Mouse (Mus musculus): ENCODE results near the gene Gtf2ird1. TPM values are rescaled to one million over a fixed set of nuclear protein-coding genes. Genes with fewer than 3 reads are reported as not detected.
A peak's percentile ranks its signal among the peaks of the same experiment; 100 is the strongest.
"Not testable (repeated sequence)": the region's sequence is repeated elsewhere in the genome, so short reads cannot be mapped to it uniquely, and the experiment has no call there.

Gtf2ird1 gene
- polyA plus RNA-seq, 1 experiment from 2014 or later, result 51.8 TPM

GRCm38 (mm10) chr5:134485183-134485730 is 28.7 kb upstream of the Gtf2ird1 start:
- no peak for ATAC-seq (replicated peaks; ENCODE audit: low FRiP score)
- no peak overlapping the region for H3K4me3 ChIP-seq (ENCODE audit: low read depth, low read length)
- DNase-seq (ENCODE audit: low spot score), result no peak
- no peaks in the 10 kb centered on the region for H3K27me3 ChIP-seq (replicated peaks; ENCODE audit: control insufficient read depth, insufficient read depth, low read length)
- H3K4me2 ChIP-seq, result no peak overlapping the region
- no peaks in the 10 kb centered on the region for H3K36me3 ChIP-seq (ENCODE audit: control insufficient read depth, insufficient read depth, low read length)
- no peak overlapping the region for H3K27ac ChIP-seq (ENCODE audit: low read depth, low read length)
- WGBS, result 73% methylated on average over 7 of the region's 7 CpGs
- H3K4me1 ChIP-seq (replicated peaks; ENCODE audit: control insufficient read depth, insufficient read depth, low read length), result peaks cover 3% of the 10 kb centered on the region; the same call in 1 of the 2 replicates
- H3K9me3 ChIP-seq (ENCODE audit: control insufficient read depth, low read length), result no peaks in the 10 kb centered on the region
- H3K9ac ChIP-seq (ENCODE audit: low read depth, low read length), result no peak overlapping the region

- DNase-seq (ENCODE audit: low spot score), result no peak
- H3K4me2 ChIP-seq, result no peak overlapping the region
- H3K27me3 ChIP-seq (replicated peaks; ENCODE audit: control insufficient read depth, insufficient read depth, low read length), result no peaks in the 10 kb centered on the region
- WGBS, result 79% methylated on average over 1 of the region's 1 CpGs
- no peak overlapping the region for H3K27ac ChIP-seq (ENCODE audit: low read depth, low read length)
- no peaks in the 10 kb centered on the region for H3K4me1 ChIP-seq (replicated peaks; ENCODE audit: control insufficient read depth, insufficient read depth, low read length)
- no peak for ATAC-seq (replicated peaks; ENCODE audit: low FRiP score)
- no peaks in the 10 kb centered on the region for H3K9me3 ChIP-seq (ENCODE audit: control insufficient read depth, low read length)
- no peak overlapping the region for H3K4me3 ChIP-seq (ENCODE audit: low read depth, low read length)
- no peaks in the 10 kb centered on the region for H3K36me3 ChIP-seq (ENCODE audit: control insufficient read depth, insufficient read depth, low read length)
- H3K9ac ChIP-seq (ENCODE audit: low read depth, low read length), result no peak overlapping the region
Observed at GRCm38 (mm10) chr5:134483291-134483690, 26.8 kb upstream of the Gtf2ird1 start.

GRCm38 (mm10) chr5:134482331-134482730 is 25.8 kb upstream of the Gtf2ird1 start:
- 61% methylated on average over 11 of the region's 11 CpGs for WGBS
- Histone ChIP-seq H3K9ac (ENCODE audit: low read depth, low read length) (no peak overlapping the region), H3K27ac (ENCODE audit: low read depth, low read length) (no peak overlapping the region), H3K4me2 (no peak overlapping the region), H3K36me3 (ENCODE audit: control insufficient read depth, insufficient read depth, low read length) (no peaks in the 10 kb centered on the region), H3K27me3 (replicated peaks; ENCODE audit: control insufficient read depth, insufficient read depth, low read length) (no peaks in the 10 kb centered on the region), H3K4me1 (replicated peaks; ENCODE audit: control insufficient read depth, insufficient read depth, low read length) (no peaks in the 10 kb centered on the region), H3K4me3 (ENCODE audit: low read depth, low read length) (no peak overlapping the region), H3K9me3 (ENCODE audit: control insufficient read depth, low read length) (no peaks in the 10 kb centered on the region)
- DNase-seq (ENCODE audit: low spot score) (no peak), ATAC-seq (replicated peaks; ENCODE audit: low FRiP score) (no peak)

- ATAC-seq (replicated peaks; ENCODE audit: low FRiP score); H3K4me3 ChIP-seq (ENCODE audit: low read depth, low read length); H3K36me3 ChIP-seq (ENCODE audit: control insufficient read depth, insufficient read depth, low read length); H3K27me3 ChIP-seq (replicated peaks; ENCODE audit: control insufficient read depth, insufficient read depth, low read length); H3K4me1 ChIP-seq (replicated peaks; ENCODE audit: control insufficient read depth, insufficient read depth, low read length); H3K27ac ChIP-seq (ENCODE audit: low read depth, low read length); H3K4me2 ChIP-seq; H3K9me3 ChIP-seq (ENCODE audit: control insufficient read depth, low read length); H3K9ac ChIP-seq (ENCODE audit: low read depth, low read length); DNase-seq (ENCODE audit: low spot score): not testable (repeated sequence)
Observed at GRCm38 (mm10) chr5:134478886-134479285, 22.4 kb upstream of the Gtf2ird1 start.

- H3K27ac ChIP-seq (ENCODE audit: low read depth, low read length); H3K4me1 ChIP-seq (replicated peaks; ENCODE audit: control insufficient read depth, insufficient read depth, low read length); DNase-seq (ENCODE audit: low spot score); H3K27me3 ChIP-seq (replicated peaks; ENCODE audit: control insufficient read depth, insufficient read depth, low read length); H3K36me3 ChIP-seq (ENCODE audit: control insufficient read depth, insufficient read depth, low read length); ATAC-seq (replicated peaks; ENCODE audit: low FRiP score); H3K9ac ChIP-seq (ENCODE audit: low read depth, low read length); H3K9me3 ChIP-seq (ENCODE audit: control insufficient read depth, low read length); H3K4me3 ChIP-seq (ENCODE audit: low read depth, low read length); H3K4me2 ChIP-seq: not testable (repeated sequence)
- 85% methylated on average over 7 of the region's 7 CpGs for WGBS
Observed at GRCm38 (mm10) chr5:134475686-134476085, 19.2 kb upstream of the Gtf2ird1 start.

GRCm38 (mm10) chr5:134475006-134475605 is 18.6 kb upstream of the Gtf2ird1 start:
- H3K36me3 ChIP-seq (ENCODE audit: control insufficient read depth, insufficient read depth, low read length), result no peaks in the 10 kb centered on the region
- H3K4me1 ChIP-seq (replicated peaks; ENCODE audit: control insufficient read depth, insufficient read depth, low read length), result no peaks in the 10 kb centered on the region
- ATAC-seq (replicated peaks; ENCODE audit: low FRiP score) (no peak), DNase-seq (ENCODE audit: low spot score) (no peak)
- no peak overlapping the region for H3K4me2 ChIP-seq
- H3K27me3 ChIP-seq (replicated peaks; ENCODE audit: control insufficient read depth, insufficient read depth, low read length), result no peaks in the 10 kb centered on the region
- H3K9ac ChIP-seq (ENCODE audit: low read depth, low read length), result no peak overlapping the region
- H3K4me3 ChIP-seq (ENCODE audit: low read depth, low read length), result no peak overlapping the region
- 84% methylated on average over 6 of the region's 6 CpGs for WGBS
- H3K27ac ChIP-seq (ENCODE audit: low read depth, low read length), result no peak overlapping the region
- H3K9me3 ChIP-seq (ENCODE audit: control insufficient read depth, low read length), result peaks cover 2% of the 10 kb centered on the region; the same call in 1 of the 2 replicates

GRCm38 (mm10) chr5:134473902-134474301 is 17.4 kb upstream of the Gtf2ird1 start:
- DNase-seq (ENCODE audit: low spot score), result no peak
- 58% methylated on average over 2 of the region's 2 CpGs for WGBS
- Histone ChIP-seq H3K27ac (ENCODE audit: low read depth, low read length) (no peak overlapping the region), H3K27me3 (replicated peaks; ENCODE audit: control insufficient read depth, insufficient read depth, low read length) (no peaks in the 10 kb centered on the region), H3K9me3 (ENCODE audit: control insufficient read depth, low read length) (peaks cover 2% of the 10 kb centered on the region; the same call in 1 of the 2 replicates), H3K4me1 (replicated peaks; ENCODE audit: control insufficient read depth, insufficient read depth, low read length) (peaks cover 11% of the 10 kb centered on the region), H3K36me3 (ENCODE audit: control insufficient read depth, insufficient read depth, low read length) (no peaks in the 10 kb centered on the region), H3K9ac (ENCODE audit: low read depth, low read length) (no peak overlapping the region), H3K4me2 (no peak overlapping the region), H3K4me3 (ENCODE audit: low read depth, low read length) (no peak overlapping the region)
- ATAC-seq (replicated peaks; ENCODE audit: low FRiP score), result peak; percentile 65

- Histone ChIP-seq H3K9me3 (ENCODE audit: control insufficient read depth, low read length) (peaks cover 2% of the 10 kb centered on the region; the same call in 1 of the 2 replicates), H3K4me1 (replicated peaks; ENCODE audit: control insufficient read depth, insufficient read depth, low read length) (peaks cover 38% of the 10 kb centered on the region), H3K4me2 (no peak overlapping the region), H3K36me3 (ENCODE audit: control insufficient read depth, insufficient read depth, low read length) (no peaks in the 10 kb centered on the region), H3K27me3 (replicated peaks; ENCODE audit: control insufficient read depth, insufficient read depth, low read length) (no peaks in the 10 kb centered on the region), H3K4me3 (ENCODE audit: low read depth, low read length) (no peak overlapping the region), H3K9ac (ENCODE audit: low read depth, low read length) (no peak overlapping the region), H3K27ac (ENCODE audit: low read depth, low read length) (no peak overlapping the region)
- DNase-seq (ENCODE audit: low spot score) (no peak), ATAC-seq (replicated peaks; ENCODE audit: low FRiP score) (no peak)
- 79% methylated on average over 8 of the region's 8 CpGs for WGBS
Observed at GRCm38 (mm10) chr5:134470538-134471169, 14.1 kb upstream of the Gtf2ird1 start.
